Mouse (Mus musculus) bone marrow macrophage, adult 2 months (primary cell): Measurements from ENCODE around the gene Dhrs9.

Experiments
- CTCF ChIP-seq: IDR thresholded peaks from 2 replicates; pipeline ENCODE4 v1.5.1; 2012; ENCODE audit warnings: low read depth, mild to moderate bottlenecking, low read length, moderate library complexity
- POLR2A ChIP-seq: IDR thresholded peaks from 2 replicates; pipeline ENCODE4 v1.6.1; 2012; ENCODE audit warnings: mild to moderate bottlenecking, low read depth, low read length, borderline replicate concordance

DNA sequence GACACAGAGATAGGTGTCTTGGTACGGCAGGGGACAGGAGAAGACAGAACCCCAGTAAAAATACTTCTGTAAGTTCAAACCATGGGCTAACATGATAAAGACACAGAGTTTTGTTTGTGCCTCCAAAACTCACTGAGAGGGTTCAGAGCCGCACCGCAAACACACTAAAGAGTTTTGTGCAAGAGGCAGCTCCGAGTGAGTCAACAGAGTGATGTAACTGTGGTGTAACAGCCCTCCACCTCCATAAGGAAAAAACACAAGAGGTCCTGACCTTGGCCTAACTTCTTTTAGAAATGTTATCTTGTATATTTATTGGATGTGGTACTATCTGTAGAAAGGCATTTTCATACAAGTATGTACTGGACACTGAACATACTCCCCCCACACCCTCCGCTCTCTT, 25.4 kb downstream of the Dhrs9 start:
- TF ChIP-seq CTCF, result no peak
- TF ChIP-seq POLR2A, result no peak
